Mouse (Mus musculus) hindbrain, embryonic 12.5 days (tissue): ENCODE data around the gene Magi2. TPM values are rescaled to one million over a fixed set of nuclear protein-coding genes. Genes with fewer than 3 reads are reported as not detected.

ENCODE experiments used
- ATAC-seq: fragments of 200-750 bp; cut with Nextera tagmentation; 2 replicates; pipeline ENCODE4 v1.8.0; 2017; ENCODE audit warnings: moderate TSS enrichment; ENCODE audit not compliant: low FRiP score
- H3K27ac ChIP-seq: fragments of 300-500 bp; sonication (generic); 2 replicates; pipeline ENCODE4 v1.5.1; 2016; ENCODE audit warnings: mild to moderate bottlenecking
- H3K27me3 ChIP-seq: fragments of 300-500 bp; sonication (generic); 2 replicates; pipeline ENCODE4 v1.6.1; 2016; ENCODE audit warnings: mild to moderate bottlenecking
- H3K36me3 ChIP-seq: fragments of 300-500 bp; sonication (generic); 2 replicates; pipeline ENCODE4 v1.6.1; 2016; ENCODE audit warnings: mild to moderate bottlenecking
- H3K4me1 ChIP-seq: fragments of 300-500 bp; sonication (generic); 2 replicates; pipeline ENCODE4 v1.6.1; 2016
- H3K4me2 ChIP-seq: fragments of 300-500 bp; sonication (generic); replicated peaks from 2 replicates; pipeline ENCODE4 v1.6.1; 2016; ENCODE audit warnings: mild to moderate bottlenecking
- H3K4me3 ChIP-seq: fragments of 300-500 bp; sonication (generic); 2 replicates; pipeline ENCODE4 v1.5.1; 2016; ENCODE audit warnings: mild to moderate bottlenecking
- H3K9ac ChIP-seq: fragments of 300-500 bp; sonication (generic); 2 replicates; pipeline ENCODE4 v1.6.1; 2016; ENCODE audit warnings: mild to moderate bottlenecking, moderate library complexity
- H3K9me3 ChIP-seq: fragments of 300-500 bp; sonication (generic); replicated peaks from 2 replicates; pipeline ENCODE4 v1.6.1; 2016; ENCODE audit warnings: mild to moderate bottlenecking
- WGBS: fragments of 180-500 bp; shearing (Covaris S2); methylation state at CpG from one replicate; pipeline ENCODE4 v1.1.7; 2016; 5-methylcytosine and 5-hydroxymethylcytosine counted together
- polyA plus RNA-seq: library from polyadenylated mRNA; unstranded; fragments of >200 nt; fragmentation: Nextera tagmentation; extraction: Ambion mirVana; gene quantifications from 2 replicates; pipeline ENCODE4 v1.2.1, GENCODE M21; 2016

Gene Magi2
- polyA plus RNA-seq, 1 experiment from 2014 or later: 18.5 TPM

GRCm38 (mm10) chr5:20678573-20678972 is 1451.7 kb downstream of the Magi2 start:
- H3K9me3 ChIP-seq: no peaks in the 10 kb centered on the region
- 60% methylated on average over 3 of the region's 3 CpGs for WGBS
- H3K9ac ChIP-seq: no peak overlapping the region
- no peak for ATAC-seq
- H3K4me2 ChIP-seq: no peak overlapping the region
- no peak overlapping the region for H3K27ac ChIP-seq
- no peaks in the 10 kb centered on the region for H3K27me3 ChIP-seq
- peaks cover 26% of the 10 kb centered on the region for H3K4me1 ChIP-seq
- no peaks in the 10 kb centered on the region for H3K36me3 ChIP-seq
- H3K4me3 ChIP-seq: no peak overlapping the region

GRCm38 (mm10) chr5:20679920-20680319 is 1453.1 kb downstream of the Magi2 start:
- Histone ChIP-seq H3K9me3 (no peaks in the 10 kb centered on the region), H3K4me2 (no peak overlapping the region), H3K36me3 (no peaks in the 10 kb centered on the region), H3K4me1 (peaks cover 26% of the 10 kb centered on the region), H3K27ac (no peak overlapping the region), H3K9ac (no peak overlapping the region), H3K27me3 (no peaks in the 10 kb centered on the region), H3K4me3 (no peak overlapping the region)
- ATAC-seq: no peak
- 91% methylated on average over 6 of the region's 6 CpGs for WGBS

- Histone ChIP-seq H3K9ac (no peak overlapping the region), H3K36me3 (no peaks in the 10 kb centered on the region), H3K9me3 (no peaks in the 10 kb centered on the region), H3K27ac (no peak overlapping the region), H3K4me3 (no peak overlapping the region), H3K27me3 (no peaks in the 10 kb centered on the region), H3K4me2 (no peak overlapping the region), H3K4me1 (peaks cover 24% of the 10 kb centered on the region)
- ATAC-seq: no peak
- 78% methylated on average over 15 of the region's 15 CpGs for WGBS
Observed at GRCm38 (mm10) chr5:20680833-20681530, 1454.1 kb downstream of the Magi2 start.

GRCm38 (mm10) chr5:20681660-20682059 is 1454.8 kb downstream of the Magi2 start:
- H3K4me3 ChIP-seq: no peak overlapping the region
- H3K9me3 ChIP-seq: no peaks in the 10 kb centered on the region
- no peaks in the 10 kb centered on the region for H3K36me3 ChIP-seq
- no peak overlapping the region for H3K4me2 ChIP-seq
- H3K9ac ChIP-seq: no peak overlapping the region
- ATAC-seq: peak; percentile 67
- 0 out of 2 replicates have a peak overlapping the region, but pooled peaks have one; percentile 44 for H3K27ac ChIP-seq
- 60% methylated on average over 10 of the region's 10 CpGs for WGBS
- no peaks in the 10 kb centered on the region for H3K27me3 ChIP-seq
- H3K4me1 ChIP-seq: peaks cover 17% of the 10 kb centered on the region

- 52% methylated on average over 7 of the region's 7 CpGs for WGBS
- Histone ChIP-seq H3K9ac (no peak overlapping the region), H3K9me3 (no peaks in the 10 kb centered on the region), H3K4me3 (no peak overlapping the region), H3K27ac (0 out of 2 replicates have a peak overlapping the region, but pooled peaks have one; percentile 40), H3K4me1 (peaks cover 15% of the 10 kb centered on the region; the same call in 1 of the 2 replicates), H3K36me3 (no peaks in the 10 kb centered on the region), H3K27me3 (no peaks in the 10 kb centered on the region), H3K4me2 (no peak overlapping the region)
- peak; percentile 42 for ATAC-seq
Observed at GRCm38 (mm10) chr5:20682208-20682607, 1455.4 kb downstream of the Magi2 start.

- Histone ChIP-seq H3K27me3 (no peaks in the 10 kb centered on the region), H3K9ac (no peak overlapping the region), H3K4me2 (no peak overlapping the region), H3K4me1 (peaks cover 15% of the 10 kb centered on the region; the same call in 1 of the 2 replicates), H3K27ac (no peak overlapping the region), H3K9me3 (no peaks in the 10 kb centered on the region), H3K36me3 (no peaks in the 10 kb centered on the region), H3K4me3 (no peak overlapping the region)
- WGBS: 83% methylated on average over 6 of the region's 6 CpGs
- no peak for ATAC-seq
Observed at GRCm38 (mm10) chr5:20684112-20684511, 1457.3 kb downstream of the Magi2 start.

GRCm38 (mm10) chr5:20692230-20692629 is 1465.4 kb downstream of the Magi2 start:
- Histone ChIP-seq H3K27me3 (no peaks in the 10 kb centered on the region), H3K27ac (no peak overlapping the region), H3K9me3 (0 out of 2 replicates have a peak, but pooled peaks cover 3% of the 10 kb centered on the region), H3K9ac (no peak overlapping the region), H3K4me3 (no peak overlapping the region), H3K36me3 (no peaks in the 10 kb centered on the region), H3K4me1 (no peaks in the 10 kb centered on the region), H3K4me2 (no peak overlapping the region)
- WGBS: 93% methylated on average over 3 of the region's 3 CpGs
- ATAC-seq: no peak

GRCm38 (mm10) chr5:20699116-20699515 is 1472.3 kb downstream of the Magi2 start:
- no peak overlapping the region for H3K4me2 ChIP-seq
- ATAC-seq: no peak
- H3K9ac ChIP-seq: no peak overlapping the region
- no peaks in the 10 kb centered on the region for H3K27me3 ChIP-seq
- 88% methylated on average over 5 of the region's 5 CpGs for WGBS
- no peak overlapping the region for H3K4me3 ChIP-seq
- H3K36me3 ChIP-seq: no peaks in the 10 kb centered on the region
- H3K4me1 ChIP-seq: peaks cover 4% of the 10 kb centered on the region; the same call in 1 of the 2 replicates
- H3K27ac ChIP-seq: no peak overlapping the region
- H3K9me3 ChIP-seq: no peaks in the 10 kb centered on the region

GRCm38 (mm10) chr5:20701483-20702421 is 1474.9 kb downstream of the Magi2 start:
- under 1% methylated on average over 57 of the region's 57 CpGs for WGBS

GRCm38 (mm10) chr5:20702480-20703303 is 1475.9 kb downstream of the Magi2 start:
- ATAC-seq: peak; percentile 66
- H3K36me3 ChIP-seq: no peaks in the 10 kb centered on the region
- peak overlapping the region; percentile 71 for H3K4me3 ChIP-seq
- peak overlapping the region; percentile 76 for H3K4me2 ChIP-seq
- H3K9me3 ChIP-seq: no peaks in the 10 kb centered on the region
- peaks cover 4% of the 10 kb centered on the region; the same call in 1 of the 2 replicates for H3K4me1 ChIP-seq
- peak overlapping the region; percentile 94 for H3K9ac ChIP-seq
- H3K27me3 ChIP-seq: no peaks in the 10 kb centered on the region
- H3K27ac ChIP-seq: peak overlapping the region; percentile 98
- 1% methylated on average over 50 of the region's 57 CpGs for WGBS

More at GRCm38 (mm10) chr5:20701483-20702421, 1474.9 kb downstream of the Magi2 start:
- Histone ChIP-seq H3K27ac (peak overlapping the region; percentile 98), H3K4me3 (peak overlapping the region; percentile 71), H3K9ac (peak overlapping the region; percentile 94), H3K4me2 (peak overlapping the region; percentile 76), H3K36me3 (no peaks in the 10 kb centered on the region), H3K4me1 (peaks cover 4% of the 10 kb centered on the region; the same call in 1 of the 2 replicates), H3K9me3 (no peaks in the 10 kb centered on the region), H3K27me3 (no peaks in the 10 kb centered on the region)
- peak; percentile 97 for ATAC-seq

GRCm38 (mm10) chr5:20703304-20703700 is 1476.5 kb downstream of the Magi2 start:
- Histone ChIP-seq H3K36me3 (no peaks in the 10 kb centered on the region), H3K27ac (no peak overlapping the region), H3K4me1 (peaks cover 4% of the 10 kb centered on the region; the same call in 1 of the 2 replicates), H3K9ac (0 out of 2 replicates have a peak overlapping the region, but pooled peaks have one; percentile 18), H3K4me2 (peak overlapping the region; percentile 76), H3K4me3 (peak overlapping the region; percentile 71; the same call in 1 of the 2 replicates), H3K9me3 (no peaks in the 10 kb centered on the region), H3K27me3 (no peaks in the 10 kb centered on the region)
- 70% methylated on average over 5 of the region's 5 CpGs for WGBS
- ATAC-seq: no peak
